In genomic region chr19:34685530-34685929, GRCm38 (mm10) we compare ENCODE assay signal across 17 mouse cellular contexts. TPM values are rescaled to one million over a fixed set of nuclear protein-coding genes. Genes with fewer than 3 reads are reported as not detected.
DNase-seq lines count a peak whose midpoint lies in the region; ATAC-seq and TF ChIP-seq lines count a peak whose summit lies in the region.
"Had no signal": no experiment of that assay in that cellular context is flagged by ENCODE, and none has a peak within 500 bp of the region (broad histone marks: within the 10 kb centered on the region; RNA-seq: fewer than 3 reads in every experiment).

No protein-coding gene starts in this region.

- TF ChIP-seq EP300 in liver, postnatal 0 days (IDR thresholded peaks at IDR 0.05; ENCODE audit: low read depth): 0 out of 2 replicates have a peak, but pooled peaks have one; percentile 30

- no peaks in the 10 kb centered on the region for H3K27me3 ChIP-seq in intestine, postnatal 0 days (replicated peaks; ENCODE audit: control insufficient read depth, insufficient read depth, low read length)
- no peaks in the 10 kb centered on the region for H3K27me3 ChIP-seq in intestine, embryonic 16.5 days (replicated peaks; ENCODE audit: control insufficient read depth, insufficient read depth, low read length)
- no peaks in the 10 kb centered on the region for H3K27me3 ChIP-seq in liver, adult 2 months (ENCODE audit: control insufficient read depth, insufficient read depth, low read length)
- H3K27me3 ChIP-seq in liver, embryonic 12.5 days (replicated peaks): no peaks in the 10 kb centered on the region
- no peaks in the 10 kb centered on the region for H3K27me3 ChIP-seq in liver, postnatal 0 days (ENCODE audit: insufficient read depth, low read length)
- H3K27me3 ChIP-seq in liver, embryonic 11.5 days (replicated peaks; ENCODE audit: control insufficient read depth, insufficient read depth, low read length): no peaks in the 10 kb centered on the region
- no peaks in the 10 kb centered on the region for H3K27me3 ChIP-seq in myocyte (ENCODE audit: control insufficient read depth, insufficient read depth, insufficient read length)
- H3K27me3 ChIP-seq: CH12.LX had no signal

- H3K36me3 ChIP-seq in intestine, postnatal 0 days (ENCODE audit: control insufficient read depth, insufficient read depth): no peaks in the 10 kb centered on the region
- no peaks in the 10 kb centered on the region for H3K36me3 ChIP-seq in intestine, embryonic 16.5 days (ENCODE audit: control insufficient read depth, insufficient read depth, low read length)
- H3K36me3 ChIP-seq in liver, adult 2 months (ENCODE audit: control insufficient read depth, insufficient read depth, low read length): peaks cover 16% of the 10 kb centered on the region
- no peaks in the 10 kb centered on the region for H3K36me3 ChIP-seq in liver, embryonic 12.5 days
- H3K36me3 ChIP-seq in liver, postnatal 0 days (replicated peaks; ENCODE audit: insufficient read depth, low read length): no peaks in the 10 kb centered on the region
- no peaks in the 10 kb centered on the region for H3K36me3 ChIP-seq in liver, embryonic 11.5 days (ENCODE audit: control insufficient read depth, insufficient read depth, low read length)
- H3K36me3 ChIP-seq in myocyte (ENCODE audit: control insufficient read depth, insufficient read depth): no peaks in the 10 kb centered on the region
- H3K36me3 ChIP-seq: G1E had no signal

- H3K4me1 ChIP-seq in intestine, postnatal 0 days (replicated peaks; ENCODE audit: control insufficient read depth, insufficient read depth, low read length): no peaks in the 10 kb centered on the region
- no peaks in the 10 kb centered on the region for H3K4me1 ChIP-seq in intestine, embryonic 16.5 days (ENCODE audit: control insufficient read depth, insufficient read depth, low read length)
- H3K4me1 ChIP-seq in liver, adult 2 months (ENCODE audit: control insufficient read depth, insufficient read depth, low read length): peaks cover 6% of the 10 kb centered on the region
- H3K4me1 ChIP-seq in liver, embryonic 12.5 days: no peaks in the 10 kb centered on the region
- no peaks in the 10 kb centered on the region for H3K4me1 ChIP-seq in liver, postnatal 0 days (ENCODE audit: insufficient read depth)
- H3K4me1 ChIP-seq in liver, embryonic 11.5 days (replicated peaks; ENCODE audit: control insufficient read depth, insufficient read depth, low read length): no peaks in the 10 kb centered on the region

- no peak overlapping the region for H3K4me2 ChIP-seq in intestine, postnatal 0 days (replicated peaks; ENCODE audit: low read depth)
- no peak overlapping the region for H3K4me2 ChIP-seq in intestine, embryonic 16.5 days (ENCODE audit: low read depth, low read length)
- no peak overlapping the region for H3K4me2 ChIP-seq in liver, embryonic 12.5 days
- H3K4me2 ChIP-seq in liver, postnatal 0 days (ENCODE audit: low read depth, low read length): no peak overlapping the region
- H3K4me2 ChIP-seq in liver, embryonic 11.5 days: no peak overlapping the region
- H3K4me2 ChIP-seq in myocyte (ENCODE audit: low read depth): peak overlapping the region; percentile 45

- H3K4me3 ChIP-seq in intestine, postnatal 0 days (ENCODE audit: low read depth, low read length): no peak overlapping the region
- no peak overlapping the region for H3K4me3 ChIP-seq in intestine, embryonic 16.5 days (ENCODE audit: low read length)
- H3K4me3 ChIP-seq in liver, adult 2 months (ENCODE audit: insufficient read depth, low read depth, low read length): no peak overlapping the region
- no peak overlapping the region for H3K4me3 ChIP-seq in liver, embryonic 12.5 days
- H3K4me3 ChIP-seq in liver, postnatal 0 days (ENCODE audit: low read depth, low read length): no peak overlapping the region
- H3K4me3 ChIP-seq in liver, embryonic 11.5 days (ENCODE audit: low read depth, low read length): no peak overlapping the region
- no peak overlapping the region for H3K4me3 ChIP-seq in myocyte

- no peaks in the 10 kb centered on the region for H3K9me3 ChIP-seq in intestine, postnatal 0 days (ENCODE audit: control insufficient read depth)
- H3K9me3 ChIP-seq in intestine, embryonic 16.5 days (ENCODE audit: control insufficient read depth, low read length): no peaks in the 10 kb centered on the region
- H3K9me3 ChIP-seq in liver, embryonic 12.5 days (replicated peaks): no peaks in the 10 kb centered on the region
- no peaks in the 10 kb centered on the region for H3K9me3 ChIP-seq in liver, postnatal 0 days (ENCODE audit: low read length)
- H3K9me3 ChIP-seq in liver, embryonic 11.5 days (ENCODE audit: control insufficient read depth, low read length): no peaks in the 10 kb centered on the region
- H3K9me3 ChIP-seq: G1E had no signal

- DNase-seq in liver, adult 2 months (ENCODE audit: extremely low read depth, low read depth, low spot score): peak; percentile 98
- DNase-seq in liver, postnatal 0 days: no peak
- DNase-seq in liver, embryonic 11.5 days (ENCODE audit: low spot score): no peak
- DNase-seq in kidney, postnatal 10 days: no peak
- DNase-seq: cerebellum, adult 11 months; cerebellum, adult 11-12 months had no signal

- 0 out of 2 replicates have a peak, but pooled peaks have one; percentile 25 for ATAC-seq in intestine, postnatal 0 days
- no peak for ATAC-seq in intestine, embryonic 16.5 days
- no peak for ATAC-seq in liver, embryonic 12.5 days
- ATAC-seq in liver, postnatal 0 days: no peak; the same call in 1 of the 2 replicates
- ATAC-seq in liver, embryonic 11.5 days (replicated peaks; ENCODE audit: low FRiP score): no peak
- ATAC-seq: activated CD4-positive, CD25-positive, alpha-beta regulatory T cell, adult 4 months; CD4-positive, CD25-positive, alpha-beta regulatory T cell, adult 4 months had no signal

- H3K9ac ChIP-seq in intestine, postnatal 0 days (ENCODE audit: low read depth, low read length): no peak overlapping the region
- no peak overlapping the region for H3K9ac ChIP-seq in intestine, embryonic 16.5 days (ENCODE audit: low read depth, low read length)
- H3K9ac ChIP-seq in liver, adult 2 months (ENCODE audit: low read depth, low read length): no peak overlapping the region
- H3K9ac ChIP-seq in liver, embryonic 12.5 days: no peak overlapping the region
- H3K9ac ChIP-seq in liver, postnatal 0 days (replicated peaks): no peak overlapping the region
- H3K9ac ChIP-seq in liver, embryonic 11.5 days (ENCODE audit: low read depth, low read length): no peak overlapping the region

- no peak for TF ChIP-seq POLR2A in liver, adult 2 months (IDR thresholded peaks at IDR 0.05; ENCODE audit: extremely low read depth, insufficient read depth, low read length)
- TF ChIP-seq POLR2A in myocyte (IDR thresholded peaks at IDR 0.05; ENCODE audit: insufficient read length, low read depth): no peak

- no peak overlapping the region for H3K27ac ChIP-seq in intestine, postnatal 0 days (ENCODE audit: low read depth, low read length)
- H3K27ac ChIP-seq in intestine, embryonic 16.5 days (ENCODE audit: low read length): no peak overlapping the region
- H3K27ac ChIP-seq in liver, adult 2 months (replicated peaks; ENCODE audit: insufficient read depth, low read depth, low read length): peak overlapping the region; percentile 82
- H3K27ac ChIP-seq in liver, embryonic 12.5 days: no peak overlapping the region
- no peak overlapping the region; the same call in 1 of the 2 replicates for H3K27ac ChIP-seq in liver, postnatal 0 days (ENCODE audit: low read depth)
- no peak overlapping the region for H3K27ac ChIP-seq in liver, embryonic 11.5 days (ENCODE audit: low read depth, low read length)

- no peak overlapping the region for H3ac ChIP-seq in myocyte (ENCODE audit: control insufficient read depth, insufficient read length)

- 88% methylated on average over 1 of the region's 1 CpGs for WGBS in intestine, postnatal 0 days
- WGBS in intestine, embryonic 16.5 days: 97% methylated on average over 1 of the region's 1 CpGs
- WGBS in liver, adult 2 months: 21% methylated on average over 1 of the region's 1 CpGs
- WGBS in liver, embryonic 12.5 days (ENCODE audit: insufficient replicate concordance): 83% methylated on average over 1 of the region's 1 CpGs
- 81% methylated on average over 1 of the region's 1 CpGs for WGBS in liver, postnatal 0 days (ENCODE audit: insufficient replicate concordance)
- WGBS in liver, embryonic 11.5 days: 96% methylated on average over 1 of the region's 1 CpGs

- H3K79me2 ChIP-seq in liver, adult 2 months (ENCODE audit: control insufficient read depth, insufficient read depth, low read length): peaks cover 7% of the 10 kb centered on the region
- H3K79me2 ChIP-seq in myocyte (ENCODE audit: control insufficient read depth, insufficient read depth): no peaks in the 10 kb centered on the region

- no peak for TF ChIP-seq CTCF in intestine, postnatal 0 days (IDR thresholded peaks at IDR 0.05; ENCODE audit: low read depth)
- TF ChIP-seq CTCF in liver, adult 2 months (IDR thresholded peaks at IDR 0.05; ENCODE audit: low read depth, low read length): no peak
- TF ChIP-seq CTCF in liver, postnatal 0 days (IDR thresholded peaks at IDR 0.05; ENCODE audit: low read depth): no peak

TF ChIP-seq in myocyte, 11 proteins besides CTCF, POLR2A, EP300 and RAD21 (continues in another document):
- no peak for TF ChIP-seq E2F4 (IDR thresholded peaks at IDR 0.05; ENCODE audit: insufficient read depth)
- no peak for TF ChIP-seq REST (IDR thresholded peaks at IDR 0.05; ENCODE audit: insufficient read depth, insufficient read length)
- TF ChIP-seq TCF12 (IDR thresholded peaks at IDR 0.05; ENCODE audit: insufficient read depth, poor library complexity, severe bottlenecking): no peak

RNA-seq across cellular contexts. Expression of gene Ifit1, which starts 44.9 kb away (rescaled TPM):
- polyA plus RNA-seq in intestine, postnatal 0 days (2015; fragmentation: Nextera tagmentation; extraction: Ambion mirVana): 87.0 and 90.6 TPM in 2 replicates
- polyA plus RNA-seq in intestine, embryonic 16.5 days (2015; fragmentation: Nextera tagmentation; extraction: Ambion mirVana): 10.8 and 12.6 TPM in 2 replicates
- total RNA-seq in liver, adult 2 months (2014; rRNA removed): 9.6 and 15.9 TPM in 2 replicates
- polyA plus RNA-seq in liver, adult 2 months (2012; rRNA removed): 4.2 and 7.0 TPM in 2 replicates
- 0.26 and 0.51 TPM in 2 replicates for polyA plus RNA-seq in liver, embryonic 12.5 days (2016; fragmentation: Nextera tagmentation; extraction: Ambion mirVana)
- 6.6 and 8.4 TPM in 2 replicates for polyA plus RNA-seq in liver, postnatal 0 days (2015; fragmentation: Nextera tagmentation; extraction: Ambion mirVana)
- 0.13 and 0.14 TPM in 2 replicates for polyA plus RNA-seq in liver, embryonic 11.5 days (2014; fragmentation: Nextera tagmentation; extraction: Ambion mirVana)
- 0.53 TPM for polyA plus RNA-seq in myocyte (2012; fragmentation: generic; extraction: Trizol)
- total RNA-seq: ES-E14 had no signal
- polyA plus RNA-seq: G1E had no signal

RNA-seq across cellular contexts. Expression of gene Ifit1bl2, which starts 45.0 kb away (rescaled TPM):
- polyA plus RNA-seq in intestine, postnatal 0 days (2015; fragmentation: Nextera tagmentation; extraction: Ambion mirVana): 128 and 134 TPM in 2 replicates
- polyA plus RNA-seq in intestine, embryonic 16.5 days (2015; fragmentation: Nextera tagmentation; extraction: Ambion mirVana): 19.9 and 32.3 TPM in 2 replicates
- total RNA-seq in liver, adult 2 months (2014; rRNA removed): 0.07 and 0.09 TPM in 2 replicates
- not detected in 2 replicates for polyA plus RNA-seq in liver, adult 2 months (2012; rRNA removed)
- not detected in 2 replicates for polyA plus RNA-seq in liver, embryonic 12.5 days (2016; fragmentation: Nextera tagmentation; extraction: Ambion mirVana)
- polyA plus RNA-seq in liver, postnatal 0 days (2015; fragmentation: Nextera tagmentation; extraction: Ambion mirVana): 0.12 and 0.15 TPM in 2 replicates
- polyA plus RNA-seq in liver, embryonic 11.5 days (2014; fragmentation: Nextera tagmentation; extraction: Ambion mirVana): not detected in 2 replicates
- 0.02 TPM for polyA plus RNA-seq in myocyte (2012; fragmentation: generic; extraction: Trizol)
- total RNA-seq: ES-E14, MEL had no signal
- polyA plus RNA-seq: C2C12, G1E had no signal

Comparison
In these comparisons a context has a peak if more than half of its experiments do, and no peak if none do; other contexts are left out.
1. RNA of gene Ifit1bl2, which starts 45.0 kb away (polyA plus RNA-seq): 128 to 134 TPM in intestine, postnatal 0 days and 19.9 to 32.3 TPM in intestine, embryonic 16.5 days; 0.12 to 0.15 TPM in liver, postnatal 0 days, 0.02 TPM in myocyte (single experiment), not detected in liver, embryonic 11.5 days, not detected in liver, adult 2 months and not detected in liver, embryonic 12.5 days; every median in the first group is over 10 times any median in the second.